Mouse (Mus musculus): ENCODE results near the gene Scimp.

Gene Scimp

DNA sequence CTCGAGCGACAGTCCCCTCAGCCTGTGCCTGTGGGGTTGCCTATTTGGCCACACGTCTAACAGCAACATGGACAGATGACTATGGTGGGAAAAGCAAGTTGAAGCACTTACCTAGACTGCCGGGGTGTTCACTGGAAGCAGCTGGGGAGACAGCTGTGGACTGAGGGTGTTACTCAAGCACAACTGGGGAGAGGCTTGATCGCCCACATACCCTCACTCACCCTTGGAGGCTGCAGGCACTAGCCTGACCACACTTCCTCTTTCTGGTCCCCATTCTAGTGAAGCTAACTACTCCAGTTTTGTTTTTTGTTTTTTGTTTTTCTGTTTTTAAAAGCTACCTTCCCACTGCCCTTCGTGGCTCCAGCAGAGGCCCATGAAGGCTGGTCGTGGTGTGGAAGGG, at the start of gene Scimp:
Gene Scimp, minus strand, starts transcription at position 222 of the 400 bp plus-strand sequence.
- DNase-seq = no peak

DNA sequence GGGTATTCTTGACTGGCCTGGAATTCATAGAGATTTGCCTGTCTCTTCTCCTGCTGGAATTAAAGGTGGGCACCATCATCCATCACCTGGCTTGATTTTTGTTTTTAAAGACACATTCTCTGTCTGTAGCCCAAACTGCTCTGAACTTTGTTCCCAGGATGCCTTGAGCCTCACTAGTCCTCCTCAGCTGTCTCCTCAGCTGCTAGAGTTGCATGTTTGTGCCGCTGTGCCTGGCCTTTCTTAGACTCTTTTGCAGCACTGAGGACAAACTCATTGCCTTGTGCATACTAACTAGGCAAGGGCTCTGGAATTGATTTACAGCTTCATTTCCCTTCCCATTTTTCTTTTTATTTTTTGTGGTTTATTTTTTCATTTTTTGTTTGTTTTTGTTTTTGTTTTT, 48.0 kb upstream of the Scimp start:
- no peak for DNase-seq

GRCm38 (mm10) chr11:70846029-70846428, 33.6 kb upstream of the Scimp start:
- no peak for DNase-seq

GRCm38 (mm10) chr11:70845457-70845978, 33.1 kb upstream of the Scimp start:
- DNase-seq = no peak

DNA sequence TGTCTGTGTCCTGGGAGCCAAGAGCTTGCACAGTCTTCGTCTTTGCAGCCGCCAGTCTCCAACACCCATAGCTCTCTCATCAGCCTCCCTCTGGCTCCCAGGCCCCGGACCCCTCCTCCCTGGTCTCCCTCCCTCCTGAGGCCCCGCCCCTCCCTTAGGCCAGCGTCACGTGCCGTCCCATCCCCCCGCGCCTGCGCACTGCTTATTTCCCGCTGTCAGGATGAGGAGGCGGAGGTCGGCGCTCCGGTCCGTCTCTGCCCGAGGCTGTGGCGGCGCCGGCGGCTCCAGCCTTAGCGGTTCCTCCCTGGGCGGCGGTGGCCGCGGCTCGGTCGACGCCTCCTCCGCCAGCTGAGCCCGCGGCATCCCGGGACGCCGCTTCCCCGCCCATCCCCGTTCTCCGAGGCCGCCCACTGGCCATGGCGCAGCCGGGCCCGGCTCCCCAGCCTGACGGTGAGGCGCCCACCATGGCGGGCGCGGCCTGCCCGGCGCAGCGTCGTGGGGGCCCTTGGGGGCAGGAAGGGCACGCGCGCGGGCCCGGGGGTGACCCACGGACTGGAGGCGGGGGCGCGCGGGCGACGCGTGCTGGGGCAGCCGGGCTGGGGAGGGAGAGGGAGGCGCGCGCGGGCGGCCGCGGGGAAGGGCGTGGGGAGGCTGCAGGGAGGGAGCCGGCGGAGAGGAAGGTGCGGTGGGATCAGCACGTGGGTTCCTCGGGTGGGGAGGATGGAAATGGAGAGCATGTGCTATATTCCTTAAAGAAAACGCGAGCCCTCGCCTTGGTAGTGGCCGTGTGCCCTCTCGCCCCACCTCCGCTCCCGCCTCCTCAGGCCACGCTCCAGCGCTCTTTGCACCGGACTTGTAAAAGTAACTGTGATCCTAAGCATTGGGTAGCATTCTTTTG, 32.4 kb upstream of the Scimp start, which contains the start of gene Rabep1:
Gene Rabep1, plus strand, starts transcription at position 220 of the 898 bp plus-strand sequence.
- peak; percentile 97 for DNase-seq

DNA sequence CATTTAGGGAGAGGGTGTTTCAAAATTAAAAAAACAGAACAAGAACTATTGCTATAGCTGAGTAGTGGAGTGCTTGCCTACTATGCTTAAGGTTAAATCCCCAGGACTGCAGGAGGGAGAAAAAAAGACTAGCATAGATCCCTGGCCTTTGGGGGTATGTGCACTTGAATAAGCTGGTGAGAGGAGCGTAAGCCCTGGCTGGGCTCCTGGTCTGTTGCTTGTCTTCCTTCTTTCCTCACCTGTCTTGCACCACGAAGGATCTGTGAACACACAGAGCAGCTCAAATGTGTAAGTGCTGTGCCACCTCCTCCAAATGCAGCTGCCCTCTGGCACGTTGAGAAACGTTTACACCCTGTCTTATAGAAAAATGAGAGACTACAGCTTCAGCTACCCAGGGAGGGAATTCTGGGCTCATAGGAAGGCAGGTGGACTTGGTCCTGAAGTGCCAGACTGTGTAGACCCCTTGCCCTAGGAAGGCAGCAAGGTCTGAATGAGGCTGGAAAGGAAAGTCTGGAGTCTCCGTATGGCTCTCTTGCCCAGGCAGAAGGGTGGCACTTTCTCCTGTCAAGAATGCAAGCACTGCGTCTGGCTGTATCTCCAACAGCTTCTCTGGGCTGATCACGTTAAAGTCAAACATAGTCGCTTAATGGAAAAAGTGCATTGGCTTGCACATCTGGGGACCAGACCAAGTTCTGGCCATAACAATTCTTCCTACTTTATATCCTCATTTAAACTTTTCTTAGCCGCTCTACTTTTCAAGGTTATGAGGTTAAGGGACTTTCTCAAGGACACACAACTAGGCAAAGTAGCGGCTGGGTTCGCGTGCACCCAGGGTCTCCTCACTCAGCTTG, 31.5 kb upstream of the Scimp start:
- DNase-seq = no peak

GRCm38 (mm10) chr11:70842983-70843382, 30.6 kb upstream of the Scimp start:
- no peak for DNase-seq

- no peak for DNase-seq
Observed at GRCm38 (mm10) chr11:70838610-70839009, 26.2 kb upstream of the Scimp start.

DNA sequence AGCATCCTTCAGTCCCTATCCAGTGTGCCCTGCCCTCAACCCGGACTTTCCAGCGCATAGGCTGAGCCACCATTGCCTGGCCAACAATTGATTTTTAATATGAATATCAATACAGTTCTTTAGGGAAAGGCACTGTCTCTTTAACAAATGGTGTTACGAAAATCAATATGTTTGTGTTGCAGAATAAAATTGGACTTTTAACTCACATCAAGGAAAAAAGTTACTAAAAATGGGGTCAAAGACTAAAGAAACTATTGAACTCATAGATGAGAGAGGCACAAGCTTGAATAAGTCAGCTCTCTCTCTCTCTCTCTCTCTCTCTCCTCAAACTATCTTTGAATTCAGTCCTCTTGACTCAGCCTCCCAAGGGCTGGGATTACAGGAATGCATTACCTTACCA, 24.6 kb upstream of the Scimp start:
- DNase-seq = no peak

GRCm38 (mm10) chr11:70835381-70835831, 23.0 kb upstream of the Scimp start:
- DNase-seq = no peak

GRCm38 (mm10) chr11:70833831-70834230, 21.4 kb upstream of the Scimp start:
- no peak for DNase-seq

DNA sequence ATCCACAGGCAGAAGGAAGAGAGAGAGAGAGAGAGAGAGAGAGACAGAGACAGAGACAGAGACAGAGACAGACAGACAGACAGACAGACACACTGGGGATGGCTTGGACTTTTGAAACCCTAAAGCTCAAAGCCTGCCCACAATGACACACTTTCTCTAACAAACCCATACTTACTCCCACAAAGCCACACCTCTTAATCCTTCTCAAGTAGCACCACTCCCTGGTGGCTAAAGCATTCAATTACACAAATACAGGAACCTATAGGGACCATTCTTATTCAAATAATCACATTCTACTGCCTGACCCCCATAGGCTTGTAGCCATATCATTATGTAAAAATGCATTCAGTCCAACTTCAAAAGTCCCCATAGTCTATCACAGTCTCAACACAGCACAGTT, 21.0 kb upstream of the Scimp start:
- DNase-seq = no peak

DNA sequence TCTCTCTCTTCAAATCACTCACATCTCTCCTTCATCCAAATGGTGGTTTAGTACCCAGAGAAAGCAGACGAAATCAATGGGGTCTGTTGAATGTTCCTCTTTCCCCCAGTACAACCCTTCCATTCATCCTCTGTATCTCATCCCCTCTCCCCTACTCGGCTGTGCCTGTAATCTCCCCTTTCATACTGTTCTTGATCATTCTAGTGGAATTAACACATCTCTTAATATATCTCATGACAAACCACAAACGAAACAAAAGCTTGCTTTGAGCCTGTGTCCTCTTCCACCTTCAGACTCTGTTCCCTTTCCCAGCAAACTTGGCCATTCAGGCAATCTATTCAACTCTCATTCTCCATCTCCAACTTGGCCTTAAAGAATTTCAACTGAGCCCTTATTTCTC, 18.8 kb upstream of the Scimp start:
- DNase-seq = no peak

DNA sequence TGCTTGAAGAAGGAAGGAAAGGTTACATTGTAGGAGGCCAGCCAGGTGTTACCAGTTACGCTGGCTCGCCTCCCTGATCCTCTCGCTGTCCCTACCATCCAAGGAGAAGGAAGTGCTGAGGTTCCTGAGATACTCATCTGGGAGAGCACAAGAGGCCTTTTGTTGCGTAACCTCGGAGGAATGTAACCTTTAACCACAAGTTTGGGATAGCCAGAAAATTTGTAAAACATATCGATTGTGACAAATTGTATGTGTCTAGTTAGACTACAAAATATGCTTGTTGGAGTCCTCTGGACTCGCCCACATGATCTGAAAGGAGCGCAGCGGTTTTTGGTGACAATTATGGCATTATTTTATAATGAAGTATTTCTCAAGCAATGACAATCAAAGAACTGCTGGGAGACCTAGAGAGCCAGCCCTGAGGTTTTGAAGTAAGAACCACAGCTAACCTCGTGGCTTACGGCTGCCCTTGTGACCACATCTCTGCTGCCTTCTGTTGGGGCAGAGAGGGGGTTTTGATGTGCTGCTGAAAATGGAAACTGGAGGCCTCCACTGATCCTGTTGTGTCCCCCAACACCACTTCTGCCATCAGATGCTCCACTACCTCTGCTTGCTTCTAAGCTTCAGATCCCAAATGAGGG, 16.7 kb upstream of the Scimp start:
- DNase-seq = no peak

- peak; percentile 14 for DNase-seq
Observed at GRCm38 (mm10) chr11:70826207-70826606, 13.8 kb upstream of the Scimp start.

GRCm38 (mm10) chr11:70821728-70822591, 9.6 kb upstream of the Scimp start:
- peak; percentile 47 for DNase-seq

- DNase-seq = no peak
Observed at GRCm38 (mm10) chr11:70820120-70820519, 7.7 kb upstream of the Scimp start.

- no peak for DNase-seq
Observed at GRCm38 (mm10) chr11:70816770-70817169, 4.4 kb upstream of the Scimp start.

DNA sequence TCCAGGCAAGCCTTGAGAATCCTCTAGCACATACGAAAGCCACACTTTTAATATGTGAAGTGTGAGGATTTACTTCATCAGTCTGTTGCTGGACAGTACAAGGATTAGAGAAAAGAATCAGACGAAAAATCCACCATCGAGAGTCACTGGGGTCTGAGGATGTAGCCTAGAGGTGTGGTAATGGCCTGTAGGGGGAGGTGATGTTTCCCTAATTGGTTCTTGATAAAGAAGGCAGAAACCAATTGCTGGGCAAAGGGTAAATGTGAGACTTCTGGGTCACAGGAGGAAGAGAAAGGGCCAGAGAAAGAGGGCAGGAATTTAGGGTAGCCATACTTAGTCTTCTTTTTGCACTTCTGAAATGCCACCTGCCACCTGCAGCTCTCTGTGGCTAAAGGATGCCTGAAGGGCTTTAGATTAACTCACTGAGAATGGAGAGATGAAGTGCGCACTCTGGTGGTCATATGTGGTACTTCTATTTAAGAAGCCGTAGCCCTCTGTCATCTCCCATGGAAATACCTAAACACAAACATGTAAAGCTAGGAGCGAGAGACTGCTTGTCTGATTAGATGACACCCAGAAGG, 3.2 kb upstream of the Scimp start:
- DNase-seq = peak; percentile 70

DNA sequence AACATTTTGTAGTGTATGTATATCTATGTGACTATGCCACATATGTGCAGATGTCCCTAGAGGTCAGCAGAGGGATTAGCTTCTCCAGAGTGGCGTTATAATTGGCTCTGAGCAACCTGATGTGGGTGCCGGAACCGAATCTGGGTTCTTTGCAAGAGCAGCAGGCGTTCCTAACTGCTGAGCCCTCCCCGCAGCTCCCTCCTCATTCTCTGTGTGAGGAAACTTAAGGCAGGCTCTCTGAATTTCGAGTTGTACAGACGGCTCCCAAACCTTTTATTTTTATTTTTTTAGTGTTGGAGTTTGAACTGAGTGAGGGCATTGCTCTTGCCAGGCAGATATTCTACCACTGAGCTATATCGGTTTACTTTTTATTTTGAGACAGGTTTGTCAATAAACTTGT, 2.7 kb upstream of the Scimp start:
- DNase-seq = no peak

DNA sequence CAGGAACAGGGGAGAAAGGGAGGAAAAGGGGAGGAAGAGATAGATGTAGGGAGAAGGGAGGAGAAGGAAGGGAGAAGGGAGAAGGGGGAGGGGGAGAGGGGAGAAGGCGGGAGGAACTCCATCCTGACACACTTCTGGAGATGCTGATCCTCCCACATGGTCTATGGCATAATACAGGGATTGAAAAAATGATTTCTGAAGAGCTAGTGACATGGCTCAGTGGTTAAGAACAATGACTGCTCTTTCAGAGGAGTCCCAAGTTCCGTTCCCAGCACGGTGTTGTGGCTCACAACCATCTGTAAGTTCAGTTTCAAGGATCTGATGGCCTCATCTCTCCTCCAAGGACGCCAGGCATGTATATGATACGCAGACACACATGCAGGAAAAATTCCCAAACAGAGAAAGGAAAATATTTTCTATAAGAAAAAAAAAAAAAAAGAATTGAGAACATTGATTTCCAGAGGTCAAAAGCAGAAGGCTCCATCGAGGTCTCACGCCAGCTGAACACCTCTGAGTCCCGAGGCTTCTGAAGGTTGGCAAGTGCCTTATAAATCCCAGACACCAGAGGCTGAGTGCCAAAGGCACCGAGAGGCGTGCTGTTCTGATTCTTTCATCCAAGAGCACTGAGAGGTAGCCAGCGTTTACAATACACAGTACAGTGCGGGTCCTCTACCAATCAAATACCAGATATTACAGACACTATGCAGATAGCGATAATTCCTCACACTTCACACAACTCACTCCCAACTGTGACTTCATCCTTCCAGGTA, 730 bp downstream of the Scimp start:
- DNase-seq = no peak

All from lung, postnatal 14 days (tissue).